Mouse (Mus musculus) activated CD4-positive, CD25-positive, alpha-beta regulatory T cell, adult 4 months (primary cell): ENCODE results near the gene Pir. TPM values are rescaled to one million over a fixed set of nuclear protein-coding genes. Genes with fewer than 3 reads are reported as not detected.

Experiments used
- ATAC-seq: one replicate; pipeline ENCODE4 v1.8.0; 2017
- polyA plus RNA-seq, 2 experiments: library from polyadenylated mRNA; unstranded; fragments of 100-300 nt; shearing (Covaris generic); gene quantifications; one replicate each; pipeline ENCODE4 v1.2.1; 2017

Gene Pir
- polyA plus RNA-seq, result not detected

- ATAC-seq, result no peak
Measured at GRCm38 (mm10) chrX:164269285-164269761, at the start of gene Pir. TSS of gene Pir (plus strand) at chrX:164269371.

DNA sequence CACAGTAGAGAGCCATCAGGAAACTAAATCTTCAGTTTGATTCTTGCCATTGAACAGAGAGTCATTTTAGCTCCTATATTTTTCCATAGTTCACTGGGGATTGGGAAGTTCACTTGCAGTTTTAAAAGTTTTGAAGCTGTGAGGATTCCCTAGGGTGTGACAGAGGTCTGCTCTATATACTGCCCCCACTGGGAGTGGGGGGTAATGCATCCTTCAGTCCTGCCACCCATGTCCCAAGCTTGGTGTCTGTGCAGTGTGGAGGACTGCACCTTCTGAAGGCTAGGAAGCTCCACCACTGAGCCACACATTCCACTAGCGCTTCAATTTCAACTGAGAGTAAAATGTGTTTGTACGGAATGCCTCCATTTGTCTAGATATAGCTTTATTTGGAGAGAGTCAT, 47.2 kb upstream of the Pir start:
- ATAC-seq, result peak; percentile 63

- no peak for ATAC-seq
Measured at GRCm38 (mm10) chrX:164233380-164233779, 35.8 kb upstream of the Pir start.

GRCm38 (mm10) chrX:164245714-164246113, 23.5 kb upstream of the Pir start:
- peak; percentile 32 for ATAC-seq

DNA sequence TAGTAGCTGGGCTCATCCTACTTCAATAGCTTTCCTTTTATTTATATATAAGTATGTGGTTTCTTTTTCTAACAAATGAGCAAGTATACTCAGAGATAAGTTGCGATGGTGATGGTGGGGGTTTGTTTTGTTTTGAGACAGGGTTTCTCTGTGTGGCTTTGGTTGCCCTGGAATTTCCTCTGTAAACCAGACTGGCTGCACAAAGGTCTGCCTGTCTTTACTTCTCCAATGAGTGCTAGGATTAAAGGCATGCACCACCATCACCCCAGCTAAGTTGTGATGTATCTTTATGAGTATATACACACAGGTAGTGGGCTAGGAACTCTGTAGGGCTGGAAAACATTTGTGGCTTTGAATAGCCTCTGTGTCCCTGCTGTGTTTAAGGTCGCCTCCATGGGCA, 22.4 kb upstream of the Pir start:
- no peak for ATAC-seq

DNA sequence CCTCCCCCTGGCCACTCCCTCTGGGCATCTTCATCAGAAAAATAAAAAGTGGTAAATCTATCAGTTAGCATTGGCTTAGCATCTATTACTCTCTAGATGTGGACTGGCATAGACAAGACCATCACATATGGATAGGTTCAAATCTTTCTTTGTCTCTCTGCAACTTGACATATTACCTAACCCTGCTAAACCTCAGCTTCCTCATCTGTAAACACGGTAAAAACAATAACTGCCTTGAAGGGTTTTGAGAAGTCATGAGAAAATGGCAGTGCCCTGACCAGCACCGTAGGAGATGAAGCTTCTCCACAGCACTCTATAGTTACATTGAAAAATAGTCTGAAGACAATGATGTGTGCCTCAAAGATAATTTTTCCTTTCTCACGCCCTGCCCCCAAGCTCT, 12.6 kb upstream of the Pir start:
- ATAC-seq, result no peak

GRCm38 (mm10) chrX:164258057-164258456, 11.1 kb upstream of the Pir start, which contains the start of gene Bmx:
TSS of gene Bmx (minus strand) at chrX:164258193.
- ATAC-seq, result no peak

- ATAC-seq, result no peak
Measured at GRCm38 (mm10) chrX:164258662-164259061, 10.5 kb upstream of the Pir start.

DNA sequence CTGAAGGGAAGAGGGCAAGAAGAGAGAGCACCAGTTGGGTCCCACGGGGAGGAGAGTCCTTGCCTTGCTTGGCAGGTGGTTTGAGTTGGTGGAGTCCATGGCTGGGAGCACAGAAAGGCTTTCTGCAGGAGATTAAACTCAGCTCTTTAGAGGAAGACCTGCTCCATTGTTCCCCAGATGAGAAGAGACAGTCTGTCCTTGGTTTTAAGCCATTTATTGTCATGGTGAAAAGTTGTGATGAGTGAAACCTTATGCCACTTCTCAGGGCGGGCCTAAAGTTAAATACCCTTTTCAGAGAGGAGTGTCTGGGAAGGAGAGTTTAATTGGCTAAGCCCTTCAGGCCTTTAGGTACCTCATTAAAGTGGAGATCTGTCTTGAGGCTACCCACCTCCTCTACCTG, 6.9 kb upstream of the Pir start:
- ATAC-seq, result no peak

- ATAC-seq, result no peak
Measured at GRCm38 (mm10) chrX:164264861-164265260, 4.3 kb upstream of the Pir start.

DNA sequence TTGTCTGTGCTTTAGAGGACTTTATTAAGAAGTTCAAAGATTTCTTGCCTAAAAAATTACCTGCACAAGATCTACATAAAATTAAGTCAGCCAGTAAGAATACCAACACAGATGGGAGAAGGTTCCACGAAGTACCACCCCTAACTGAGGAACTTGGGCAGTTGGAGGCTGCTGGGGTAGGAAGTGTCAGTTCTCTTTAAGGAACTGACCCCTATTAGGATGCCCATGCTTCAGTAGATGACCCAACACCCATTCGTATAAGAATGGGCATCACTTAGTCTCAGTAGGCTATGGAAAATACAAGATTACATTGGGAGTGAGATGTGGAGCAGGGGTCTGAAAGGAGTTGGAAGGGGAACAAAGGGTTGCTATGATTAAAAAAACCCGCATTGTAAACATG, 1.4 kb downstream of the Pir start:
- ATAC-seq, result no peak

DNA sequence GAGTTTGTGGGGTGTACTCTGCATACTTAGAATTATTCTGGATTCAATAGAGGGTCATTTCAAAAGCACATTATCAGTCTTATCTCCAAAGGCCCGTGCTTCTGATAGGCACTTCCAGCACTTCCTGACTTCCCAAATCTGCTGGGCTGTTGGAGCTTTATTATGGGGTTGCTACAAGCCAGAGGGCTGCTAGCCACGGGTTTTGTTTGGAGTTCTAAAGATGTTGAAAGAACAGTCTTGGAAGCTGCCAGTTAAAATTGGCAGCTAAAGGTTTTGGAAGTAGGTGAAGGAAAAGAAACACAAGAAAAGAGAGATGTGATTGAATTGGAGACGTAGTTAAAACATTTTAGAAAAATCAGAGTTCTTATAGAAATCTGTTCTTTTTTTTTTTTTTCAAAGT, 6.4 kb downstream of the Pir start:
- no peak for ATAC-seq

DNA sequence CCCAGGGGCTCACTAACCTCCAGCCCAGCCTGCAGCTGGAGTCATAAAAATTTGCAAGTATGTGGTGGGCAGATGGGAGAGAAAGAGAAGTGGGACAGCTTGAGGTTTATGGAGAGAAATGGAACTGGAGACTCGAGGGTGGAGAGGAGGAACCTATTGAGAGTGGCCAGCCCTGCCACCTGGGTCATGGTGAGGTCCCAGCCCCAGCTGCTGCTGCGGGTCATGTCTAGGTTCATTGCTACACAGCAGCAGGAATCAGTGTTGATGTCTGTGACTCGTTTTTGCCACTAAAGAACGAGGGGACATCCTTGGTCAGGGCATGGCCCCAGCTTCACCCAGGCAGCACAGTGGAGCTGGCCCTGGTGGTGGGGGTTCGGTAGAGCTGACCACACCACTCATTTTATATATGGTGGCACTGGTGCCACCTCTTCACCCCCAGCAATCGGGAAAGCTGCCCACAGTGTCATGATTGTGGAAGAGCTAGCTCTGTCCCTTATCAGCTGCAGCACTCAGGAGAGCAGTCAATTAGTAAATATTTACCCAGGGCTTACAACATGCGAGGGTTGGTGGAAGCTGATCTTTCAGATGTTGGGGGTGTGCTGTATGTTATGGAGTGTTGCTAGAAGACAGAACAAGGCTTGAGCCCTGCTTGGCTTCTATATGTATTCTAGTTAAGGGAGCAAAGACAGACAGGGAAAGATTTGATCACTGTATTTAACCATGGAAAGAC, 11.9 kb downstream of the Pir start:
- ATAC-seq, result no peak

GRCm38 (mm10) chrX:164283808-164284207, 14.6 kb downstream of the Pir start:
- ATAC-seq, result no peak

GRCm38 (mm10) chrX:164287077-164287476, 17.9 kb downstream of the Pir start:
- ATAC-seq, result no peak

- ATAC-seq, result no peak
Measured at GRCm38 (mm10) chrX:164291147-164291546, 22.0 kb downstream of the Pir start.

DNA sequence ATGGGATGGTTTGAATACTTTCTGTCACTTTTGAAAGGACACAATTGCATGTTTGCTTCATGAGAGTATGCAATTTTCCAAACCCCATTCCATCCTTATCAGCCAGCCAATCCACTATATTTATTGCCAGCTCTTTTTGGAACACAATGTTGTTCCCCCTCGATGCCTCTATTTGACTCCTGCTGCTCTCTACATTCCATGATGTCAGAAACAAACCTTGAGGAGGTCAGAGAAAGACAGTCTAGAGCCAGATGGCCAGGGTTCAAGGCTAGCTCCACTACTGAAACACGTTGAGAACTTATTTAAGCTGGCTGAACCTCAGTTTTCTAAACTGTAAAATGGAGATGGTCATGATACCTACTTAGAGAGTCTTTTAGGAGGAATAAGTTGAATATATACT, 37.1 kb downstream of the Pir start:
- ATAC-seq, result no peak

- ATAC-seq, result no peak
Measured at GRCm38 (mm10) chrX:164313876-164314275, 44.7 kb downstream of the Pir start.

GRCm38 (mm10) chrX:164318554-164318953, 49.4 kb downstream of the Pir start:
- no peak for ATAC-seq

- no peak for ATAC-seq
Measured at GRCm38 (mm10) chrX:164320031-164320430, 50.9 kb downstream of the Pir start.

DNA sequence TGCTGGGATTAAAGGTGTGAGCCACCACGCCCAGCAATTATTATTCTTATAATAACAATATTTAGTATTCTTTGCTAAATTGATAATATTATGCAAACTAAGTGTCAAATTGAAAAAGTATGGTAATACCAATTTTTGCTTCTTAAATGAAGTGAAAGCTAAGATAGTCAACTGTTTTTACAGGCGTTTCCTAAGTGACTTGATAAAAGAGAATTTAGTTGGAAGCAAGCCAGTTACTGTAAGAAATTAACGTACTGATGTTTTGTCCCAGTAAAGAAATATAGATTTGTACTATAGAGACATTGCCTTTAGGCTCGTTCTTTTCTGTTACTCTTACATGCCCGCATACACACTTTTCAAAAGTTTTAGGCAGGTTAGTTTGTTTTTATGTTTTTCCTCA, 53.3 kb downstream of the Pir start:
- ATAC-seq, result no peak

DNA sequence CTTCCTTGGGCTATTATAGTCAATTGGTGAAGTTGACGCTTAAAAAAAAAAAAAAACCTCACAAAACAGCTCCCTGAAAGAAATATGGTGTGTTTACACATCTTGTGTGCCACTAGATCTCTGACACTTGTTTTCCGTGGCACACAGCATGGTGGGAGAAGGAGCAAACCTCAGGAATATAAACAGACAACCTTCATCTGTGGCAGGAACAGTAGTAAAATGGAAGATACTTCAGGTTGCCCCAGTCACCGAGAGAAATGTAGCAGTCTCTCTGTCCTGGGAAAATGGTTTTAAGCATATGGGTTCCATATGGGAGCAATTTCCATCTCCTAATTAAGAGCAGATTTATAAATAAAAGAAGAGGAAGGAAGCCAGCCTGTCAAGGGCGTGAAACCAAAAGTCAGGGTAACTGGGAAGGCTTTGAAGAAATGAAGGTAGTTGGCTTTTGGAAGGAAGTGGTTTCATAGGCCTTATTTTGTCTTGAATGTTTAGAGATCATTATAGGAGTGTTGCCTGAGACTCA, 54.3 kb downstream of the Pir start:
- ATAC-seq, result no peak

DNA sequence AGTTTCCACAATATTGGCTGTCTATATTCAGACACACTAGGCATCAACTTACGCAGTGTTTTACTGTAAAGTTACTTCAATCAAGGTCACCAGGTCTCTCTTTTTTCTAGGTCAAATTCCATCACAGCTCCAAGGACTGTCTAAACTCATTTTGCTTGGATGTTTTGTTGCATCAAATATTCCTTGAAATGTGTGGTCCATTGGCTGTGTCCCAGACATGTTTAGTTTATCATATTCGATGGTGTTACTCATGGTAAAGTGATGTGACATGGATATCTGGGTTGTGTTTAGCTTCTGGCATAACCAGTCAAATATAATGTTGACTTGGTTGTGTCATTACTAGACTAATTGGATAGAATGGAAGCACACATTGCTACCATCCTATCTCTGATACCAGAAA, 61.2 kb downstream of the Pir start:
- ATAC-seq, result no peak

DNA sequence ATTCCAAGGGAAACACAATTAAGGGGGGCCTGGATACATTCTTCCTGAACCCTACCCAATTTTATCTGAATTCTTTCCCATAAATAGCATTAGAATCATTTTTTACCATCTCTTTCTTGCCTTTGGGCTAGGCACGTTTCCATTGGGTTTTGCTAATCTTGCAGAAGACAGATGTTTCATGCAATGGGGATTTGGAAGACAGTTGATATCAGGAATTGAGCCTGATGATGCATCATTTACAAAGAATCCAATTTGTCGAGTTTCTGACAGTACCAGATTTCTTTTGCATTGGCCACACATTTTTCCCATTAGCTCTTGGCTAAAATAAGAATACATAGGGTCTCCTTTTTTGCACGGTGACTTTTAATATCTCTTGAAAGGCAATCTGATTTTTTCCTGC, 61.6 kb downstream of the Pir start:
- no peak for ATAC-seq

DNA sequence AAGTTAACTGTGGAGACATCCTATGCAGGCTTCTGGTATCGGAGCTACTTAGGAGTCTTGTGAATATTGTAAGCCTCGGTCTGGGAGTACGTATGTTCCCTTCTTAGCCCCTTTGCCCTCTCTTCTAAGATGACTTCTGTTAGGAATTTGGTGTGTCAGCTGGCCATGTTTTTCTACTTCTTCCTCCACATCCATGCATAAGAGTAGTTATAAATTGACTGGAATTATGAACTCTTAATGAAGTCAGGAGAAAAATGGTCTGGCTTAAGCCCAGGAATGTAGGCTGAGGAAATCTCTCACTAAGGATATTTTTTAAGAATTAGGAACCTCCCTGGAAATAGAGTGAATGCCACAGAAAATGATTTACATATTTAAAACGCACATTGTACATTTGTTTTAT, 69.4 kb downstream of the Pir start:
- ATAC-seq, result no peak
